Mouse (Mus musculus) small intestine, adult 2 months (tissue): ENCODE measurements around the gene Fam208a. TPM values are rescaled to one million over a fixed set of nuclear protein-coding genes. Genes with fewer than 3 reads are reported as not detected.

Experiments
- H3K27ac ChIP-seq: fragments of 200-500 bp; 2 replicates; pipeline ENCODE4 v1.5.1; 2012; ENCODE audit warnings: low read depth, low read length, control low read depth, inconsistent platforms; ENCODE audit not compliant: insufficient read depth
- H3K27me3 ChIP-seq: fragments of 200-500 bp; 2 replicates; pipeline ENCODE4 v1.6.1; 2012; ENCODE audit warnings: mild to moderate bottlenecking, moderate library complexity, low read length, inconsistent platforms; ENCODE audit not compliant: control insufficient read depth, insufficient read depth
- H3K36me3 ChIP-seq: fragments of 200-500 bp; 2 replicates; pipeline ENCODE4 v1.6.1; 2012; ENCODE audit warnings: mild to moderate bottlenecking, low read length, control low read depth, inconsistent platforms; ENCODE audit not compliant: control insufficient read depth, insufficient read depth
- H3K4me1 ChIP-seq: fragments of 200-500 bp; 2 replicates; pipeline ENCODE4 v1.6.1; 2012; ENCODE audit warnings: low read length, inconsistent platforms, mixed read lengths; ENCODE audit not compliant: control insufficient read depth, insufficient read depth, insufficient read length
- H3K4me3 ChIP-seq: fragments of 200-500 bp; 2 replicates; pipeline ENCODE4 v1.5.1; 2012; ENCODE audit warnings: low read depth, mild to moderate bottlenecking, control low read depth, inconsistent platforms, low read length, moderate library complexity
- CTCF ChIP-seq: fragments of 200-500 bp; IDR thresholded peaks from 2 replicates; pipeline ENCODE4 v1.5.1; 2012; ENCODE audit warnings: low read depth, mild to moderate bottlenecking, control low read depth, inconsistent platforms, low read length, moderate library complexity, mixed read lengths; ENCODE audit not compliant: insufficient replicate concordance, insufficient read length; ENCODE audit errors: extremely low read depth
- POLR2A ChIP-seq: fragments of 200-500 bp; IDR thresholded peaks from 2 replicates; pipeline ENCODE4 v1.6.1; 2012; ENCODE audit warnings: low read depth, mild to moderate bottlenecking, control low read depth, inconsistent platforms, low read length, moderate library complexity
- WGBS: fragments of 180-500 bp; shearing (Covaris S2); methylation state at CpG from one replicate; pipeline ENCODE4 v1.1.7; 2018; 5-methylcytosine and 5-hydroxymethylcytosine counted together
- polyA plus RNA-seq: library from polyadenylated mRNA; depleted of rRNA; stranded (reverse); fragments of >200 nt; gene quantifications from 2 replicates; pipeline ENCODE4 v1.2.3, GENCODE M21; 2012

Gene Fam208a
- polyA plus RNA-seq, 1 experiment, result 1.8 TPM

- TF ChIP-seq POLR2A (no peak), CTCF (no peak)
- H3K4me1 ChIP-seq, result peaks cover 2% of the 10 kb centered on the region; the same call in 1 of the 2 replicates
- H3K36me3 ChIP-seq, result peaks cover 5% of the 10 kb centered on the region
- no peak overlapping the region for H3K4me3 ChIP-seq
- no peaks in the 10 kb centered on the region for H3K27me3 ChIP-seq
- no peak overlapping the region for H3K27ac ChIP-seq
- 85% methylated on average over 9 of the region's 9 CpGs for WGBS
These were observed 36.8 kb upstream of the Fam208a start for GRCm38 (mm10) chr14:27391776-27392308.

- Histone ChIP-seq H3K27me3 (no peaks in the 10 kb centered on the region), H3K4me3 (no peak overlapping the region), H3K4me1 (peaks cover 2% of the 10 kb centered on the region; the same call in 1 of the 2 replicates), H3K27ac (no peak overlapping the region), H3K36me3 (peaks cover 10% of the 10 kb centered on the region)
- TF ChIP-seq POLR2A, result no peak
- TF ChIP-seq CTCF, result no peak
- 94% methylated on average over 2 of the region's 2 CpGs for WGBS
These were observed 36.0 kb upstream of the Fam208a start for GRCm38 (mm10) chr14:27392660-27393059.

DNA sequence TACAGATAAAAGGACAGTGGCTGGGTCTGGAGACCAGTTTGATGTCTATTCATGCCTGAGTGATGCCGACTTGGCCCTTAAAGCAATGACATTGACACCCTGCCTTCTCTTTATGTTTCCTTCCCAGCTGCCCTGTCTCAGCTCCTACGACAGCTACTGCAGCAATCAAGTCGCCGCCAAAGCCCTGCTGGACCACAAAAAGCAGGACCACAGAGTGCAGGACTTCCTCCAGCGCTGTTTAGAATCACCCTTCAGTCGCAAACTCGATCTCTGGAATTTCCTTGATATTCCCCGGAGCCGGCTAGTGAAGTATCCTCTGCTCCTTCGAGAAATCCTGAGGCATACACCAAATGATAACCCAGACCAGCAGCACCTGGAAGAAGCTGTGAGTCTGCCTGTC is 34.8 kb upstream of the Fam208a start:
- Histone ChIP-seq H3K4me1 (peaks cover 2% of the 10 kb centered on the region; the same call in 1 of the 2 replicates), H3K4me3 (no peak overlapping the region), H3K27ac (no peak overlapping the region), H3K27me3 (no peaks in the 10 kb centered on the region), H3K36me3 (peaks cover 14% of the 10 kb centered on the region)
- TF ChIP-seq POLR2A (no peak), CTCF (no peak)
- 78% methylated on average over 10 of the region's 10 CpGs for WGBS

DNA sequence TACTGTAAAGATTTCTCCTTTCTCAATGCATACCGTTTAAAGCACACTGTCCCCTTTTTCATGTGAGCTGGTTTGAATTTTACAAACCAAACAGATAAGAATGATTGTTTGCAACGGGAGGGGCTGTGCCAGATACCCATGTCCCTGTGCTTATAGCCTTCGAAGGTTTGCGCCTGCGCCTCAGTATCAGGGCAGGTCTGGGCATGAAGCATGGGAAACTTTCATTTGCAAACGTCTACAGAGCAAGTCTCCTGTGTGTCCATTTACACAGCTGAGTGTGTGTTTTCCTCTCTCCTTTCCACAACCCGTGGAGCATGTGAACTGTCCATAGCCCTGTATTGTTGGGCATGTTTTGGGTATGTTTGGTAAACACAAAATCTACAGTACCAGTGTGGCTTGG is 32.2 kb upstream of the Fam208a start:
- Histone ChIP-seq H3K27me3 (no peaks in the 10 kb centered on the region), H3K27ac (no peak overlapping the region), H3K4me3 (no peak overlapping the region), H3K36me3 (peaks cover 21% of the 10 kb centered on the region), H3K4me1 (peaks cover 2% of the 10 kb centered on the region; the same call in 1 of the 2 replicates)
- no peak for TF ChIP-seq CTCF
- 56% methylated on average over 7 of the region's 7 CpGs for WGBS

- TF ChIP-seq POLR2A, result no peak
- no peak for TF ChIP-seq CTCF
- Histone ChIP-seq H3K27ac (no peak overlapping the region), H3K36me3 (peaks cover 26% of the 10 kb centered on the region), H3K4me3 (no peak overlapping the region), H3K27me3 (no peaks in the 10 kb centered on the region), H3K4me1 (peaks cover 7% of the 10 kb centered on the region)
- 87% methylated on average over 6 of the region's 6 CpGs for WGBS
These were observed 31.1 kb upstream of the Fam208a start for GRCm38 (mm10) chr14:27397526-27397925.

DNA sequence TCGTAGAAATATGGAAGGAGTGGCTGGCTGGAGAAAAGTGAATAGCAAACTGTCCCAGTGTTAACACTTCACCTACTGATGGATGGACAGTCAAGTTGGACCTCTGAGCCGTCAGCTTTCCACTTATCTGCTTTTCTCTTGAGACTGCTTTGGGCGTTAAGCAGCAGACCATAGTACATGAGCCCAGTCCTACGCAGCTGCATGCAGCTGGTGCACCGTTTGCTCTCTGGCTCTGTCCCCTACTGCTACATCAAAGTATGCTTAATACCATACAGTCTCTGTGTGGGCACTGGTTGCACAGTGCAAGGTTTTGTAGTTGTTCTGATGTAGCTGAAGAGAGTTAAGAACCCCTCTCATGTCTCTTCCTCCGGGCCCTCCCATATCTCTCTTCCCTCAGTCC is 28.1 kb upstream of the Fam208a start:
- no peak for TF ChIP-seq POLR2A
- TF ChIP-seq CTCF, result no peak
- no peak overlapping the region for H3K4me3 ChIP-seq
- H3K4me1 ChIP-seq, result peaks cover 10% of the 10 kb centered on the region
- peaks cover 30% of the 10 kb centered on the region; the same call in 1 of the 2 replicates for H3K36me3 ChIP-seq
- 84% methylated on average over 6 of the region's 6 CpGs for WGBS
- H3K27ac ChIP-seq, result no peak overlapping the region
- no peaks in the 10 kb centered on the region for H3K27me3 ChIP-seq

DNA sequence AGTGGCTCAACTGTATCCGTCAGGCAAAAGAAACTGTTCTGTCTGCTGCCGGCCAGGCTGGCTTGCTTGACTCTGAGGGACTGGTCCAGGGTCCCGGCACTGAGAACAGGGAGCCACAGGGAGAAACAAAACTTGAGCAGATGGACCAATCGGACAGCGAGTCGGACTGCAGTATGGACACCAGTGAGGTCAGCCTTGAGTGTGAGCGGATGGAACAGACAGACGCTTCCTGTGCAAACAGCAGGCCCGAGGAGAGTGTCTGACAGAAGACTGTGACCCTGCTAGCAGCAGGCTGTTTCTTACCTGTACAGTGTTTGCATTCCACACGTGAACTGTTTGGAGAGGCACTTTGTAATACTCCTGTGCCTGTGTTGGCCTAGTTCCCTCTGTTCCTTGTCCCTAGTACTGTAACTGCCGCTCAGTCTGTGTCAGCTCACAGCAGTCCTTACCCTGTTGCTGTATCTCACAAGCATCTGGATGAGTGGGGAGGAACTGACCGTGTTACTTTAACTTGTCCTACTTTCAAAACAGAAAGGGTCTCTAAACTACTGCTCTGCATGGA is 26.8 kb upstream of the Fam208a start:
- no peak for TF ChIP-seq POLR2A
- TF ChIP-seq CTCF, result no peak
- WGBS, result 75% methylated on average over 12 of the region's 12 CpGs
- Histone ChIP-seq H3K4me3 (no peak overlapping the region), H3K27ac (peak overlapping the region; percentile 64), H3K4me1 (peaks cover 12% of the 10 kb centered on the region), H3K27me3 (no peaks in the 10 kb centered on the region), H3K36me3 (peaks cover 30% of the 10 kb centered on the region; the same call in 1 of the 2 replicates)
